Mouse (Mus musculus) neural tube, embryonic 11.5 days (tissue): ENCODE data around the gene Cntfr. TPM values are rescaled to one million over a fixed set of nuclear protein-coding genes. Genes with fewer than 3 reads are reported as not detected.
"Not testable (repeated sequence)": the region's sequence is repeated elsewhere in the genome, so short reads cannot be mapped to it uniquely, and the experiment has no call there.

ENCODE experiments used
- ATAC-seq: fragments of 200-750 bp; cut with Nextera tagmentation; 2 replicates; pipeline ENCODE4 v1.8.0; 2017; ENCODE audit warnings: moderate number of reproducible peaks, mild to moderate bottlenecking, moderate TSS enrichment, moderate library complexity; ENCODE audit not compliant: insufficient read depth, low FRiP score, low TSS enrichment
- DNase-seq: peaks from one replicate; pipeline ENCODE4 v3.0.0-alpha.2; 2015; ENCODE audit warnings: low spot score
- H3K27ac ChIP-seq: fragments of 300-500 bp; sonication (generic); 2 replicates; pipeline ENCODE4 v1.5.1; 2014; ENCODE audit warnings: low read depth, mild to moderate bottlenecking, low read length
- H3K27me3 ChIP-seq: fragments of 300-500 bp; sonication (generic); 2 replicates; pipeline ENCODE4 v1.6.1; 2014; ENCODE audit warnings: mild to moderate bottlenecking, low read length, mixed read lengths; ENCODE audit not compliant: control insufficient read depth, insufficient read depth
- H3K36me3 ChIP-seq: fragments of 300-500 bp; sonication (generic); 2 replicates; pipeline ENCODE4 v1.6.1; 2014; ENCODE audit warnings: mild to moderate bottlenecking, low read length, moderate library complexity, mixed read lengths; ENCODE audit not compliant: control insufficient read depth, insufficient read depth
- H3K4me1 ChIP-seq: fragments of 300-500 bp; sonication (generic); 2 replicates; pipeline ENCODE4 v1.6.1; 2014; ENCODE audit warnings: low read length, mixed read lengths; ENCODE audit not compliant: control insufficient read depth, insufficient read depth
- H3K4me2 ChIP-seq: fragments of 300-500 bp; sonication (generic); 2 replicates; pipeline ENCODE4 v1.6.1; 2014; ENCODE audit warnings: low read depth, mild to moderate bottlenecking, moderate library complexity
- H3K4me3 ChIP-seq: fragments of 300-500 bp; sonication (generic); 2 replicates; pipeline ENCODE4 v1.5.1; 2014; ENCODE audit warnings: low read depth, low read length
- H3K9ac ChIP-seq: fragments of 300-500 bp; sonication (generic); 2 replicates; pipeline ENCODE4 v1.6.1; 2014; ENCODE audit warnings: mild to moderate bottlenecking, low read length
- H3K9me3 ChIP-seq: fragments of 300-500 bp; sonication (generic); 2 replicates; pipeline ENCODE4 v1.6.1; 2016; ENCODE audit warnings: low read length; ENCODE audit not compliant: control insufficient read depth
- WGBS: fragments of 180-500 bp; shearing (Covaris S2); extraction: QIAGEN DNeasy Blood & Tissue Kit; methylation state at CpG from one replicate; pipeline ENCODE4 v1.1.7; 2014; 5-methylcytosine and 5-hydroxymethylcytosine counted together
- polyA plus RNA-seq: library from polyadenylated mRNA; unstranded; fragments of >200 nt; fragmentation: Nextera tagmentation; extraction: Ambion mirVana; gene quantifications from 2 replicates; pipeline ENCODE4 v1.2.1, GENCODE M21; 2014

Cntfr gene
- polyA plus RNA-seq, 1 experiment from 2014 or later, result 44.2 TPM

GRCm38 (mm10) chr4:41700224-41700623 is 3.3 kb upstream of the Cntfr start:
- not testable (repeated sequence) for H3K9me3 ChIP-seq, H3K27ac ChIP-seq, H3K9ac ChIP-seq, H3K4me2 ChIP-seq, ATAC-seq, DNase-seq, H3K27me3 ChIP-seq, H3K36me3 ChIP-seq, H3K4me1 ChIP-seq, H3K4me3 ChIP-seq
- WGBS, result 90% methylated on average over 2 of the region's 8 CpGs

DNA sequence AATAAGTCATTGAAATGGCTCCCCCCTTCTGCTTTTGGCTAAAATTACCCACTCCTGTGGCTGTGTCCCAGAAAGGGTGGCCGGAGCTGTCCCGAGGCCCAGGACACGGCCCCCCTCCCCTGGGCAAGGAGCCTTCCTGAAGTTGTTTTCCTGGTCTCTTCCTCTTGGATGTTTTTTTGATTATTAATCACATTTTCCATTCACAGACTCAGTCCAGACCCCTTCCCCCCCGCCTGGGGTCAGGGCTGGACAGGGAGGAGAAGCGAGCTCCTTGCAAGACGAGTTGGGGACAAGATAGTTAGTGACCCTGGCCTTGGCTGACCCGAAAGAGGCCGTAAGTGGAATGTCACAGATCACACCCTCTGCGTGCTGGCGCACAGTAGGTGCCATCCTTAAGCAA is 2.9 kb upstream of the Cntfr start, which contains the start of gene Il11ra1:
Gene Il11ra1 (plus strand): TSS at position 207 of the 400 bp plus-strand sequence.
- H3K4me1 ChIP-seq, H3K9me3 ChIP-seq, H3K27ac ChIP-seq, DNase-seq, H3K4me3 ChIP-seq, H3K4me2 ChIP-seq, H3K9ac ChIP-seq, H3K36me3 ChIP-seq, ATAC-seq, H3K27me3 ChIP-seq: not testable (repeated sequence)
- WGBS, result 73% methylated on average over 8 of the region's 10 CpGs

GRCm38 (mm10) chr4:41698421-41699016 is 1.6 kb upstream of the Cntfr start:
- not testable (repeated sequence) for H3K27me3 ChIP-seq, H3K4me2 ChIP-seq, H3K4me1 ChIP-seq, H3K36me3 ChIP-seq, H3K4me3 ChIP-seq, H3K9me3 ChIP-seq, ATAC-seq, H3K27ac ChIP-seq, DNase-seq, H3K9ac ChIP-seq
- WGBS, result 12% methylated on average over 11 of the region's 32 CpGs

DNA sequence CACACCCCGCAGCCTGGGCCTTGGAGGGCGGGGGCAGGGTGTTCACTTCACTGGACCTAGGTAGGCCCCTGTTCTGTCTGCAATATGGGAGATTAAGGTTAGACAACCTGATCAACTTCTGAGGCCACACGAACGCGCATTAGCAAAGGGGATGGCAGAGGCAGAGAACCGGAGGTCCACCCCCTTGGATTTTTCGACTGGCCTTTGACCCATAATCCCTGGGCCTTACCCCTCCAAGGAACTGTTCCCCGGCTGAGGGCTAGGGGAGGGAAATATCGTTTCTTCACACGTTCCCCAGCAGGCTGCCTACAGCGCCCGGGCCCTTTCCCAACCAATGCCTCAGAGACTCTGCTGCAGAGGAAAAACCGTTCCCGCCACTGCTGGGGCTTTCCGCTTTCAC is 437 bp downstream of the Cntfr start:
- DNase-seq, H3K27ac ChIP-seq, H3K4me1 ChIP-seq, H3K4me3 ChIP-seq, H3K4me2 ChIP-seq, H3K27me3 ChIP-seq, H3K9me3 ChIP-seq, ATAC-seq, H3K9ac ChIP-seq, H3K36me3 ChIP-seq: not testable (repeated sequence)
- WGBS, result 8% methylated on average over 13 of the region's 15 CpGs

DNA sequence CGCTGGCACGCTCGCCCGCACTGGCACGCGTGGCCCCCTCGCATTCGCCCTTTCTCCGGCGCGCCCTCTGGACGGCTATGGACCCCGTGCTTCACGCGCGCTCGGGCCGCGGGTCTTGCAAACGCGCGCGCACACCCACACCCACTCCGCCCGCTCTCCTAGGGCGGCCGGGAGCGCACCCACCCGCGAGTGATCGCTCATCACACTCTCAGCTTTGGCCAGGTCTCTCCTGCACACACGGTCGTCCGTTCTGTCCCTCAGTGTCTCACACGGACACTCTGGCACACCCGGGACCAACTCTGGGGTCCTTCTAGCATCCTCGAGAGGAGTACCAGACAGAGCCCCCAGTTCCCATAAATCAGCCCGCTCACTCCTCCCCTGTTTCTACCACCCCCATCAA is 1.1 kb downstream of the Cntfr start:
- H3K4me2 ChIP-seq, result peak overlapping the region; percentile 29
- H3K4me3 ChIP-seq, DNase-seq, H3K27ac ChIP-seq, H3K9me3 ChIP-seq, H3K9ac ChIP-seq, ATAC-seq, H3K4me1 ChIP-seq, H3K27me3 ChIP-seq, H3K36me3 ChIP-seq: not testable (repeated sequence)
- WGBS, result 3% methylated on average over 10 of the region's 38 CpGs

GRCm38 (mm10) chr4:41693511-41693910 is 3.4 kb downstream of the Cntfr start:
- not testable (repeated sequence) for H3K27ac ChIP-seq, ATAC-seq, H3K9ac ChIP-seq, H3K9me3 ChIP-seq, H3K36me3 ChIP-seq, DNase-seq, H3K27me3 ChIP-seq, H3K4me1 ChIP-seq
- Histone ChIP-seq H3K4me2 (peak overlapping the region; percentile 41), H3K4me3 (0 out of 2 replicates have a peak overlapping the region, but pooled peaks have one; percentile 16)
- WGBS, result 6% methylated on average over 4 of the region's 4 CpGs

DNA sequence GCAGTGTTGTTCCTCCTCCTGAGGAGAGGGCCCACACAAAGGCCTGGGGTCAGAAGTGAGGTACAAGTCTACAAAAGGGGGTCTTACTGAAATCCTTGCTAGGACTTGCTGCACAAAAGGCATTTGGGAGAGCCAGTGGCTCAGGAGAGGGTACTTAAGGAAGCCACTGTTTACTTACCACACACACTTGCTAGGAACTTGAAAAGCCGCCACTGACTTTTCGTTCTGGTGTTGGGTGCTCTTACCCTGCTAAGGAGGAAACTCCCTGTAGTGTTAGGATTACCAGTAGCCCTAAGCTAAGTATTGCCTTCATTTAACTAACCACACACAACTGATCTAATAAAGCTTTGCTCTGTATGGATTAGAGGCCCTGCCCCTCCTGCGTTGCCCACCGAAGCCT is 6.9 kb downstream of the Cntfr start:
- not testable (repeated sequence) for H3K9me3 ChIP-seq, ATAC-seq, H3K27ac ChIP-seq, H3K27me3 ChIP-seq, H3K9ac ChIP-seq, H3K4me2 ChIP-seq, H3K4me3 ChIP-seq, DNase-seq, H3K36me3 ChIP-seq, H3K4me1 ChIP-seq
- WGBS, result no CpG with 5 or more reads among the region's 4 CpGs

DNA sequence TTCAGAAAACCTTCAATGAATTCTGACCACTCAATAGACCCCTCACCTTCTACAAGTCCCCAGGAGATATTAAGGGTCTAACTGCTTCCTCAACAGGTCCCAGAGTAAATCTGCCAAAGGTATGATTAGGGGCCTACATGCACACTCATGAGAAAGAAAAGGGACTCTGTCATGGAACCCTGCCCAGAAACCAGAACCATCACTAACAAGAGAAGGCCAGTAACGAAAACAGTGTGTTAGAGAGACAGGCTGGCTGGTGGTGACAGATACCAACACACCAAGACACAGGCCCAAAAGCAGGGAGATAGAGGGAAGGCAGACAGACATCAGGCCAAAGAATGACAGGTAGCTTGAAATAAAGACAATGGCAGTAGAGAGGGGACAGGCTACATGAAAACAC is 8.3 kb downstream of the Cntfr start:
- not testable (repeated sequence) for DNase-seq, H3K9me3 ChIP-seq, H3K4me2 ChIP-seq, H3K27me3 ChIP-seq, H3K4me1 ChIP-seq, ATAC-seq, H3K27ac ChIP-seq, H3K36me3 ChIP-seq, H3K4me3 ChIP-seq, H3K9ac ChIP-seq
- WGBS, result 89% methylated on average over 1 of the region's 1 CpGs

- not testable (repeated sequence) for H3K9ac ChIP-seq, H3K4me2 ChIP-seq, H3K36me3 ChIP-seq, H3K4me3 ChIP-seq, H3K9me3 ChIP-seq, H3K27me3 ChIP-seq
- DNase-seq (peak; percentile 65), ATAC-seq (peak; percentile 36; the same call in 1 of the 2 replicates)
- Histone ChIP-seq H3K4me1 (peaks cover 13% of the 10 kb centered on the region), H3K27ac (peak overlapping the region; percentile 64; the same call in 1 of the 2 replicates)
- 18% methylated on average over 9 of the region's 10 CpGs for WGBS
These were observed 10.9 kb downstream of the Cntfr start for GRCm38 (mm10) chr4:41685882-41686492.
